Mouse (Mus musculus) megakaryocyte, adult 5-6 weeks (primary cell): ENCODE results near the gene Mapk10. TPM values are rescaled to one million over a fixed set of nuclear protein-coding genes. Genes with fewer than 3 reads are reported as not detected.
"Not testable (repeated sequence)": the region's sequence is repeated elsewhere in the genome, so short reads cannot be mapped to it uniquely, and the experiment has no call there.

Experiments
- ATAC-seq: 2 replicates; pipeline ENCODE4 v1.8.0; 2016; ENCODE audit warnings: mild to moderate bottlenecking, inconsistent platforms; ENCODE audit not compliant: poor library complexity, severe bottlenecking
- total RNA-seq, 2 experiments: library from RNA; stranded (forward) in 1 of 2; stranded (reverse) in 1 of 2; fragments of 153-499, 151-499 nt in 1 of 2; fragments of 221-1000, 200-1000 nt in 1 of 2; gene quantifications; 2 replicates each; pipeline versions ENCODE4 v1.2.3 to v1.2.4; 2015 to 2017

The Mapk10 gene
- total RNA-seq, 2 experiments from 2014 or later, result not detected

GRCm38 (mm10) chr5:102874605-102875298, 336.4 kb downstream of the Mapk10 start:
- peak; percentile 65 for ATAC-seq

- not testable (repeated sequence) for ATAC-seq
Measured at GRCm38 (mm10) chr5:102872996-102873395, 338.1 kb downstream of the Mapk10 start.

DNA sequence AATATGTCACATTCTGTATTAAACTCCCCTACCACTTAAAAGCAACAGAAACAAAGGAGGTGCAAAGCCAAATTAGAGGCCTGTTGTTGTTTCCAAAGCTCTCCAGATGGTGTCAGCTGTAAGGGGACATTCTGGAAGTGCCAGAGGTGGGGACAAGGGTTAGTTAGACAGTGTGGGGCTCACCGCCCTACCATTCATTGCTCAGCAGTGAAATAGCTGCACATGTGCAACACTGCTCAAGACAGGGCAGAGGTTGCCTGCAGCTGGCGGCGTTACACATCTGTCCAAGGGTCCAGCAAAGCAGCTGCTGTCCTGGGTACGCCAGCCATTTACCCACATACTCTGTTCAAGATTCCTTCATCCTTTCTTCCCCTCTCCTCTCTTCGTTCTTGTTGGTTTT, 342.9 kb downstream of the Mapk10 start:
- no peak for ATAC-seq

- ATAC-seq, result no peak
Measured at GRCm38 (mm10) chr5:102859749-102860148, 351.4 kb downstream of the Mapk10 start.

DNA sequence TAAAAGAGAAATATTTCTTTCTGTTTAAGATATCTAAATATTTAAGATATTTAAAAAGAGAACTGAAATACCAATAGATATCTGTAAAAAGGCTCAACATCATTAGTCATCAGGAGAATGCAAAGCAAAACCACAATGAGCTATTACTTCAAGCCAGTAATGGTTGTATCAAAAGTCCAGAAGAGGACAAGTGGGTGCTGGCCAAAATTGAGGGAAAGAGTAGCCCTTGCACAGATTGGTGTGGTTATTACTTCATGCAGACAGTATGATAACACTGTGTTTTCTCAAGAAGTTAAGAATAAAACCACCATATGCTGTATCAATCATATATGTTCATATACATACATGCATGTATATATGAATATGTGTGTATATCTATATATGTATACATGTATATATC, 353.1 kb downstream of the Mapk10 start:
- ATAC-seq, result no peak

Other genes with a start within 250 kb of the Mapk10 start
- 0.09 and 0.23 TPM in 2 replicates for gene Ptpn13, start 213.9 kb upstream of the Mapk10 start, total RNA-seq (2015)
- gene Ptpn13, start 213.9 kb upstream of the Mapk10 start, total RNA-seq (2017), result 0.04 and 0.33 TPM in 2 replicates